Mouse (Mus musculus): ENCODE results near the gene Spock1.

DNA sequence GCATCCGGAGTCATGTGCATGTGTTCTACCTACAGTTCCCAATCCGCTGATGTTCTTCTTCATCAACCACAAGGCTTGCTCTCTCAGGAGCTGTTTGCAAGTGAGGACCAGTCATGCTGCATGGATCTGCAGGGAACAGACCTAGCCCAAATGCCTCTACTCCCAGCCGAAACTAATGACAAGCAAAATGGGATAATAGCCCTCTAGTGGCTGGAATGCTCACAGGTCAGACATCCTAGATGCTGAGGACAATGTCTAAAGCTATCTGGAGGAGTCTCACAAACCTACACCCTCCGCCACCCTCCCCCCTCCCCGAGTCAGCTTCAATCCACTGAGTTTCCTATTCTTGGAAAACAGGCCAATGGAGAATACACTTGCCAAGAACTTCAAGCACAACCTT, 358.4 kb downstream of the Spock1 start:
- TF ChIP-seq CTCF (IDR thresholded peaks at IDR 0.05; ENCODE audit: control insufficient read depth, insufficient read depth, insufficient read length) (no peak), USF1 (IDR thresholded peaks at IDR 0.05; ENCODE audit: low read depth) (no peak), MYOD1 (IDR thresholded peaks at IDR 0.05; ENCODE audit: control insufficient read depth, insufficient read length, low read depth) (no peak)
